Mouse (Mus musculus): ENCODE data around the gene Aatk. TPM values are rescaled to one million over a fixed set of nuclear protein-coding genes. Genes with fewer than 3 reads are reported as not detected.

Aatk gene
- polyA plus RNA-seq, 1 experiment: 0.81 TPM

GRCm38 (mm10) chr11:119987876-119988275 lies 59.1 kb downstream of the Aatk start:
- H3K36me3 ChIP-seq (ENCODE audit: control insufficient read depth, insufficient read depth, low read length, poor library complexity, severe bottlenecking): no peaks in the 10 kb centered on the region
- H3K27ac ChIP-seq (ENCODE audit: insufficient read depth, low read length): no peak overlapping the region
- no peaks in the 10 kb centered on the region for H3K9me3 ChIP-seq (replicated peaks; ENCODE audit: control insufficient read depth, insufficient read depth, low read length, poor library complexity, severe bottlenecking)
- TF ChIP-seq EP300 (IDR thresholded peaks at IDR 0.05; ENCODE audit: insufficient read depth, low read depth, low read length) (no peak), CTCF (IDR thresholded peaks at IDR 0.05; ENCODE audit: low read depth, low read length) (no peak), POLR2A (IDR thresholded peaks at IDR 0.05; ENCODE audit: insufficient read depth, low read length) (no peak)
- no peaks in the 10 kb centered on the region for H3K4me1 ChIP-seq (ENCODE audit: control insufficient read depth, insufficient read depth, low read length)
- H3K27me3 ChIP-seq (ENCODE audit: control insufficient read depth, insufficient read depth, low read length, poor library complexity, severe bottlenecking): no peaks in the 10 kb centered on the region
- no peak overlapping the region for H3K9ac ChIP-seq (ENCODE audit: low read depth, poor library complexity, severe bottlenecking)
- no peak overlapping the region for H3K4me3 ChIP-seq (ENCODE audit: low read depth, low read length)

- TF ChIP-seq POLR2A (IDR thresholded peaks at IDR 0.05; ENCODE audit: insufficient read depth, low read length): no peak
- no peak for TF ChIP-seq CTCF (IDR thresholded peaks at IDR 0.05; ENCODE audit: low read depth, low read length)
- TF ChIP-seq EP300 (IDR thresholded peaks at IDR 0.05; ENCODE audit: insufficient read depth, low read depth, low read length): no peak
- Histone ChIP-seq H3K36me3 (ENCODE audit: control insufficient read depth, insufficient read depth, low read length, poor library complexity, severe bottlenecking) (no peaks in the 10 kb centered on the region), H3K27ac (ENCODE audit: insufficient read depth, low read length) (no peak overlapping the region), H3K9ac (ENCODE audit: low read depth, poor library complexity, severe bottlenecking) (no peak overlapping the region), H3K4me3 (ENCODE audit: low read depth, low read length) (no peak overlapping the region), H3K9me3 (replicated peaks; ENCODE audit: control insufficient read depth, insufficient read depth, low read length, poor library complexity, severe bottlenecking) (no peaks in the 10 kb centered on the region), H3K27me3 (ENCODE audit: control insufficient read depth, insufficient read depth, low read length, poor library complexity, severe bottlenecking) (no peaks in the 10 kb centered on the region), H3K4me1 (ENCODE audit: control insufficient read depth, insufficient read depth, low read length) (no peaks in the 10 kb centered on the region)
Observed at GRCm38 (mm10) chr11:119986751-119987425, 60.1 kb downstream of the Aatk start.

GRCm38 (mm10) chr11:119983151-119983550 lies 63.8 kb downstream of the Aatk start:
- Histone ChIP-seq H3K27ac (ENCODE audit: insufficient read depth, low read length) (no peak overlapping the region), H3K9ac (ENCODE audit: low read depth, poor library complexity, severe bottlenecking) (no peak overlapping the region), H3K4me1 (ENCODE audit: control insufficient read depth, insufficient read depth, low read length) (no peaks in the 10 kb centered on the region), H3K4me3 (ENCODE audit: low read depth, low read length) (no peak overlapping the region), H3K27me3 (ENCODE audit: control insufficient read depth, insufficient read depth, low read length, poor library complexity, severe bottlenecking) (no peaks in the 10 kb centered on the region), H3K36me3 (ENCODE audit: control insufficient read depth, insufficient read depth, low read length, poor library complexity, severe bottlenecking) (no peaks in the 10 kb centered on the region), H3K9me3 (replicated peaks; ENCODE audit: control insufficient read depth, insufficient read depth, low read length, poor library complexity, severe bottlenecking) (no peaks in the 10 kb centered on the region)
- TF ChIP-seq EP300 (IDR thresholded peaks at IDR 0.05; ENCODE audit: insufficient read depth, low read depth, low read length): no peak
- TF ChIP-seq POLR2A (IDR thresholded peaks at IDR 0.05; ENCODE audit: insufficient read depth, low read length): no peak
- no peak for TF ChIP-seq CTCF (IDR thresholded peaks at IDR 0.05; ENCODE audit: low read depth, low read length)

- Histone ChIP-seq H3K27me3 (ENCODE audit: control insufficient read depth, insufficient read depth, low read length, poor library complexity, severe bottlenecking) (no peaks in the 10 kb centered on the region), H3K27ac (ENCODE audit: insufficient read depth, low read length) (no peak overlapping the region), H3K9ac (ENCODE audit: low read depth, poor library complexity, severe bottlenecking) (no peak overlapping the region), H3K4me1 (ENCODE audit: control insufficient read depth, insufficient read depth, low read length) (no peaks in the 10 kb centered on the region), H3K36me3 (ENCODE audit: control insufficient read depth, insufficient read depth, low read length, poor library complexity, severe bottlenecking) (no peaks in the 10 kb centered on the region), H3K9me3 (replicated peaks; ENCODE audit: control insufficient read depth, insufficient read depth, low read length, poor library complexity, severe bottlenecking) (no peaks in the 10 kb centered on the region), H3K4me3 (ENCODE audit: low read depth, low read length) (no peak overlapping the region)
- TF ChIP-seq POLR2A (IDR thresholded peaks at IDR 0.05; ENCODE audit: insufficient read depth, low read length): no peak
- TF ChIP-seq CTCF (IDR thresholded peaks at IDR 0.05; ENCODE audit: low read depth, low read length): no peak
Observed at GRCm38 (mm10) chr11:119982236-119982635, 64.7 kb downstream of the Aatk start.

- Histone ChIP-seq H3K4me3 (ENCODE audit: low read depth, low read length) (no peak overlapping the region), H3K9me3 (replicated peaks; ENCODE audit: control insufficient read depth, insufficient read depth, low read length, poor library complexity, severe bottlenecking) (no peaks in the 10 kb centered on the region), H3K27me3 (ENCODE audit: control insufficient read depth, insufficient read depth, low read length, poor library complexity, severe bottlenecking) (no peaks in the 10 kb centered on the region), H3K4me1 (ENCODE audit: control insufficient read depth, insufficient read depth, low read length) (no peaks in the 10 kb centered on the region), H3K27ac (ENCODE audit: insufficient read depth, low read length) (no peak overlapping the region), H3K9ac (ENCODE audit: low read depth, poor library complexity, severe bottlenecking) (no peak overlapping the region), H3K36me3 (ENCODE audit: control insufficient read depth, insufficient read depth, low read length, poor library complexity, severe bottlenecking) (no peaks in the 10 kb centered on the region)
- no peak for TF ChIP-seq POLR2A (IDR thresholded peaks at IDR 0.05; ENCODE audit: insufficient read depth, low read length)
- TF ChIP-seq CTCF (IDR thresholded peaks at IDR 0.05; ENCODE audit: low read depth, low read length): no peak
- TF ChIP-seq EP300 (IDR thresholded peaks at IDR 0.05; ENCODE audit: insufficient read depth, low read depth, low read length): no peak
Observed at GRCm38 (mm10) chr11:119981769-119982168, 65.2 kb downstream of the Aatk start.

- H3K9ac ChIP-seq (ENCODE audit: low read depth, poor library complexity, severe bottlenecking): no peak overlapping the region
- no peaks in the 10 kb centered on the region for H3K9me3 ChIP-seq (replicated peaks; ENCODE audit: control insufficient read depth, insufficient read depth, low read length, poor library complexity, severe bottlenecking)
- no peaks in the 10 kb centered on the region for H3K36me3 ChIP-seq (ENCODE audit: control insufficient read depth, insufficient read depth, low read length, poor library complexity, severe bottlenecking)
- no peaks in the 10 kb centered on the region for H3K4me1 ChIP-seq (ENCODE audit: control insufficient read depth, insufficient read depth, low read length)
- H3K27me3 ChIP-seq (ENCODE audit: control insufficient read depth, insufficient read depth, low read length, poor library complexity, severe bottlenecking): no peaks in the 10 kb centered on the region
- H3K4me3 ChIP-seq (ENCODE audit: low read depth, low read length): no peak overlapping the region
- TF ChIP-seq POLR2A (IDR thresholded peaks at IDR 0.05; ENCODE audit: insufficient read depth, low read length) (no peak), EP300 (IDR thresholded peaks at IDR 0.05; ENCODE audit: insufficient read depth, low read depth, low read length) (no peak), CTCF (IDR thresholded peaks at IDR 0.05; ENCODE audit: low read depth, low read length) (no peak)
- no peak overlapping the region for H3K27ac ChIP-seq (ENCODE audit: insufficient read depth, low read length)
Observed at GRCm38 (mm10) chr11:119979596-119980385, 67.2 kb downstream of the Aatk start.
